Mouse (Mus musculus): ENCODE results near the gene Elac2. TPM values are rescaled to one million over a fixed set of nuclear protein-coding genes. Genes with fewer than 3 reads are reported as not detected.

Gene Elac2
- polyA plus RNA-seq, 1 experiment from 2014 or later = 24.1 TPM

- Histone ChIP-seq H3K4me2 (no peak overlapping the region), H3K9me3 (no peaks in the 10 kb centered on the region), H3K36me3 (no peaks in the 10 kb centered on the region), H3K27ac (no peak overlapping the region), H3K27me3 (replicated peaks) (0 out of 2 replicates have a peak, but pooled peaks cover 3% of the 10 kb centered on the region), H3K4me1 (no peaks in the 10 kb centered on the region), H3K9ac (no peak overlapping the region), H3K4me3 (replicated peaks) (no peak overlapping the region)
- 70% methylated on average over 2 of the region's 2 CpGs for WGBS
- ATAC-seq (ENCODE audit: insufficient read depth, low FRiP score, low read depth) = no peak
Observed at GRCm38 (mm10) chr11:64972418-64972817, 6.4 kb upstream of the Elac2 start.

DNA sequence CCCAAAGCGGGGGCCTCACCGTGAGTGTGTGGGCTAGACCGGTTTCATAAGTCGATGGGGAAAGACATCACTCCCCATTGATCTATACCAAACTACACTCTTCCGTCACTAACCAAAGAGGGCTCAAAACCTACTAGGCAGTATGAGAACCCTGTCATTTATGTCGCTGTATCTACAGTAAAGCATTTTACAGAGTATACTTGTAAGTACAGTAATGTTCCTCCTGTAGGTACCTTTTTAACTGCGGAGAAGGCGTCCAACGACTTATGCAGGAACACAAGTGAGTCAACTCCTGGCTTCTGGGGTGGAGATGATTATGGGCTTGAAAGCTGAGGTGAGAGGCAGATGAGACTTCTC is 629 bp downstream of the Elac2 start:
- Histone ChIP-seq H3K9ac (peak overlapping the region; percentile 53), H3K9me3 (no peaks in the 10 kb centered on the region), H3K27me3 (replicated peaks) (no peaks in the 10 kb centered on the region), H3K36me3 (peaks cover 17% of the 10 kb centered on the region), H3K4me3 (replicated peaks) (peak overlapping the region; percentile 87), H3K4me1 (peaks cover 8% of the 10 kb centered on the region; the same call in 1 of the 2 replicates), H3K27ac (no peak overlapping the region), H3K4me2 (peak overlapping the region; percentile 80)
- ATAC-seq (ENCODE audit: insufficient read depth, low FRiP score, low read depth) = no peak
- WGBS = 7% methylated on average over 9 of the region's 9 CpGs

- Histone ChIP-seq H3K4me1 (no peaks in the 10 kb centered on the region), H3K4me3 (replicated peaks) (no peak overlapping the region), H3K9ac (no peak overlapping the region), H3K36me3 (peaks cover 58% of the 10 kb centered on the region), H3K9me3 (no peaks in the 10 kb centered on the region), H3K4me2 (no peak overlapping the region), H3K27ac (no peak overlapping the region), H3K27me3 (replicated peaks) (no peaks in the 10 kb centered on the region)
- no peak for ATAC-seq (ENCODE audit: insufficient read depth, low FRiP score, low read depth)
- 88% methylated on average over 2 of the region's 2 CpGs for WGBS
Observed at GRCm38 (mm10) chr11:64988556-64988955, 9.7 kb downstream of the Elac2 start.

- Histone ChIP-seq H3K36me3 (peaks cover 54% of the 10 kb centered on the region), H3K9me3 (no peaks in the 10 kb centered on the region), H3K4me1 (no peaks in the 10 kb centered on the region), H3K9ac (no peak overlapping the region), H3K27ac (no peak overlapping the region), H3K4me2 (no peak overlapping the region), H3K27me3 (replicated peaks) (no peaks in the 10 kb centered on the region), H3K4me3 (replicated peaks) (no peak overlapping the region)
- WGBS = 87% methylated on average over 3 of the region's 3 CpGs
- no peak for ATAC-seq (ENCODE audit: insufficient read depth, low FRiP score, low read depth)
Observed at GRCm38 (mm10) chr11:64998439-64998838, 19.6 kb downstream of the Elac2 start.

GRCm38 (mm10) chr11:64999685-65000084 is 20.8 kb downstream of the Elac2 start:
- no peaks in the 10 kb centered on the region for H3K27me3 ChIP-seq (replicated peaks)
- H3K4me1 ChIP-seq = no peaks in the 10 kb centered on the region
- H3K4me3 ChIP-seq (replicated peaks) = no peak overlapping the region
- no peak overlapping the region for H3K9ac ChIP-seq
- H3K4me2 ChIP-seq = no peak overlapping the region
- no peak overlapping the region for H3K27ac ChIP-seq
- H3K9me3 ChIP-seq = no peaks in the 10 kb centered on the region
- peaks cover 45% of the 10 kb centered on the region for H3K36me3 ChIP-seq
- whole genome bisulfite sequencing = 89% methylated on average over 5 of the region's 5 CpGs
- ATAC-seq (ENCODE audit: insufficient read depth, low FRiP score, low read depth) = no peak

- H3K4me3 ChIP-seq (replicated peaks) = no peak overlapping the region
- no peaks in the 10 kb centered on the region for H3K9me3 ChIP-seq
- peaks cover 43% of the 10 kb centered on the region for H3K36me3 ChIP-seq
- no peak overlapping the region for H3K4me2 ChIP-seq
- H3K9ac ChIP-seq = no peak overlapping the region
- no peak for ATAC-seq (ENCODE audit: insufficient read depth, low FRiP score, low read depth)
- H3K27me3 ChIP-seq (replicated peaks) = no peaks in the 10 kb centered on the region
- WGBS = 87% methylated on average over 14 of the region's 14 CpGs
- no peaks in the 10 kb centered on the region for H3K4me1 ChIP-seq
- H3K27ac ChIP-seq = no peak overlapping the region
Observed at GRCm38 (mm10) chr11:65001729-65002128, 22.9 kb downstream of the Elac2 start.

DNA sequence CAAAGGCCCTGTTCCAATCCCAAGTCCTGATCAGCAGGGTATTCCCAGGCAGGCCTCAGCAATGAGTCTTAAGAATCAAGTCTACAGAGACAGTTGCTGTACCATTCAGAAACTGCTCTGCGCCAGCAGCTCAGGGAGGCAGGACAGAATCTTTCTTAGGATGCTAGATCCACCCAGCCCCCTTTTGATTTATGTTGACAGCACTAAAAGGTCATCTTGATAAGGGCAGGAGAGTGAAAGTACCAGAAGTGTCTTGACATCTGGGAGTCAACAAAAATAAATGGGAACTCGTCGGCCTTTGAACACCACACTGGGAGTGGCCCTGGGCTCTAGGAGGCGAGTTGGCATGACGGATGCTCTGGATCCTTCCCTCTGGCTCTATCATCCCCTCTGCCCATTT is 24.8 kb downstream of the Elac2 start:
- no peak for ATAC-seq (ENCODE audit: insufficient read depth, low FRiP score, low read depth)
- Histone ChIP-seq H3K9ac (no peak overlapping the region), H3K4me3 (replicated peaks) (no peak overlapping the region)

GRCm38 (mm10) chr11:65004836-65005235 is 26.0 kb downstream of the Elac2 start:
- H3K4me1 ChIP-seq = no peaks in the 10 kb centered on the region
- no peak overlapping the region for H3K4me3 ChIP-seq (replicated peaks)
- H3K27me3 ChIP-seq (replicated peaks) = no peaks in the 10 kb centered on the region
- WGBS = 56% methylated on average over 3 of the region's 3 CpGs
- no peak overlapping the region for H3K27ac ChIP-seq
- no peaks in the 10 kb centered on the region for H3K9me3 ChIP-seq
- ATAC-seq (ENCODE audit: insufficient read depth, low FRiP score, low read depth) = no peak
- H3K4me2 ChIP-seq = no peak overlapping the region
- H3K9ac ChIP-seq = no peak overlapping the region
- H3K36me3 ChIP-seq = peaks cover 20% of the 10 kb centered on the region; the same call in 1 of the 2 replicates

More for the DNA sequence above, 24.8 kb downstream of the Elac2 start:
- Histone ChIP-seq H3K27me3 (replicated peaks) (no peaks in the 10 kb centered on the region), H3K9me3 (no peaks in the 10 kb centered on the region), H3K27ac (no peak overlapping the region), H3K4me1 (no peaks in the 10 kb centered on the region), H3K36me3 (peaks cover 32% of the 10 kb centered on the region), H3K4me2 (no peak overlapping the region)
- 49% methylated on average over 5 of the region's 5 CpGs for WGBS

GRCm38 (mm10) chr11:65006047-65006446 is 27.2 kb downstream of the Elac2 start:
- 90% methylated on average over 4 of the region's 4 CpGs for WGBS

GRCm38 (mm10) chr11:65013906-65014305 is 35.1 kb downstream of the Elac2 start:
- H3K9ac ChIP-seq = no peak overlapping the region

More at GRCm38 (mm10) chr11:65006047-65006446, 27.2 kb downstream of the Elac2 start:
- Histone ChIP-seq H3K27ac (no peak overlapping the region), H3K27me3 (replicated peaks) (no peaks in the 10 kb centered on the region), H3K9me3 (no peaks in the 10 kb centered on the region), H3K4me3 (replicated peaks) (no peak overlapping the region), H3K4me2 (no peak overlapping the region), H3K36me3 (peaks cover 13% of the 10 kb centered on the region; the same call in 1 of the 2 replicates), H3K9ac (no peak overlapping the region), H3K4me1 (no peaks in the 10 kb centered on the region)
- no peak for ATAC-seq (ENCODE audit: insufficient read depth, low FRiP score, low read depth)

DNA sequence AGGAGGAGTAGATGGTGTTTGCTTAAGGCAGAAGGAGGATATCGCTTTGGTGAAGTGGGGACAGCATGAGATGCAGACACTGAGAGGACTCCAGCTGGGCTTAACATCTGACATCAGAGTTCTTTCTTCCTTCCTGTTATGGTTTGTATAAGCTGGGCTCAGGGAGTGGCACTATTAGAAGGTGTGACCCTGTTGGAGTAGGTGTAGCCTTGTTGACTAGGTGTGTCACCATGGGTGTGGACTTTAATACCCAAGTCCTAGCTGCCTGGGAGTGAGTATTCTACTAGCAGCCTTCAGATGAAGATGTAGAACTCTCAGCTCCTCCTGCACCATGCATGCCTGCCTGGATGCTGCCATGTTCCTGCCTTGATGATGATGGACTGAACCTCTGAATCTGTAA is 37.9 kb downstream of the Elac2 start:
- no peak overlapping the region for H3K4me2 ChIP-seq
- H3K9me3 ChIP-seq = no peaks in the 10 kb centered on the region
- H3K9ac ChIP-seq = no peak overlapping the region
- no peaks in the 10 kb centered on the region for H3K36me3 ChIP-seq
- H3K27ac ChIP-seq = no peak overlapping the region
- ATAC-seq (ENCODE audit: insufficient read depth, low FRiP score, low read depth) = peak; percentile 39; the same call in 1 of the 2 replicates
- no peak overlapping the region for H3K4me3 ChIP-seq (replicated peaks)
- H3K27me3 ChIP-seq (replicated peaks) = no peaks in the 10 kb centered on the region
- no peaks in the 10 kb centered on the region for H3K4me1 ChIP-seq
- 97% methylated on average over 1 of the region's 1 CpGs for WGBS

More at GRCm38 (mm10) chr11:65013906-65014305, 35.1 kb downstream of the Elac2 start:
- Histone ChIP-seq H3K27ac (no peak overlapping the region), H3K4me1 (no peaks in the 10 kb centered on the region), H3K36me3 (no peaks in the 10 kb centered on the region), H3K4me3 (replicated peaks) (no peak overlapping the region), H3K27me3 (replicated peaks) (no peaks in the 10 kb centered on the region), H3K9me3 (no peaks in the 10 kb centered on the region), H3K4me2 (no peak overlapping the region)
- no peak for ATAC-seq (ENCODE audit: insufficient read depth, low FRiP score, low read depth)
- 73% methylated on average over 6 of the region's 6 CpGs for WGBS

- no peak for ATAC-seq (ENCODE audit: insufficient read depth, low FRiP score, low read depth)
- Histone ChIP-seq H3K9me3 (no peaks in the 10 kb centered on the region), H3K9ac (no peak overlapping the region), H3K27ac (no peak overlapping the region), H3K36me3 (no peaks in the 10 kb centered on the region), H3K4me1 (no peaks in the 10 kb centered on the region), H3K27me3 (replicated peaks) (no peaks in the 10 kb centered on the region), H3K4me3 (replicated peaks) (no peak overlapping the region), H3K4me2 (no peak overlapping the region)
- WGBS = 82% methylated on average over 4 of the region's 4 CpGs
Observed at GRCm38 (mm10) chr11:65020744-65021143, 41.9 kb downstream of the Elac2 start.

DNA sequence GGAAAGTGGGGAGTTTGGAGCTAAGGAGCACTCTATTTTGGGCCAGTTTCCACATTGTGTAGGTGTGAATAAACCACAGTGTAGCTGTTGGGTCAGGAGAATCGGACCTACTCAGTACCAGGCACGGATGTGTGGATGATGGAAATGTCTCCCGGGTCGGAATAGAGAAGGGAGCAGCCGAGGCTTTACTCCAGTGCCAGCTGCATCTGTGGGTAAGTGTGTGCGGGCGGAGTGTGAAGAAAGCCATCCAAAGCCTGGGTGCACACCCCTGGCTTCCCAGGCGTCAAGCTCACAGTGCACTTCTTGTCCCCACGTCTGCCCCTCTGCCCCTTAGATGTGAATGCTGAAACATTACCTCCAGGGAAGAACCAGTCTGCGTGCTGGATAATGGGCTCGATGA is 43.9 kb downstream of the Elac2 start:
- H3K9ac ChIP-seq = no peak overlapping the region
- H3K36me3 ChIP-seq = no peaks in the 10 kb centered on the region
- no peaks in the 10 kb centered on the region for H3K9me3 ChIP-seq
- no peaks in the 10 kb centered on the region for H3K4me1 ChIP-seq
- no peak for ATAC-seq (ENCODE audit: insufficient read depth, low FRiP score, low read depth)
- H3K27me3 ChIP-seq (replicated peaks) = no peaks in the 10 kb centered on the region
- no peak overlapping the region for H3K4me3 ChIP-seq (replicated peaks)
- WGBS = 89% methylated on average over 11 of the region's 11 CpGs
- no peak overlapping the region for H3K27ac ChIP-seq
- no peak overlapping the region for H3K4me2 ChIP-seq
